Mouse (Mus musculus) ES-E14 (cell line): Measurements from ENCODE around the gene Klhl23. TPM values are rescaled to one million over a fixed set of nuclear protein-coding genes. Genes with fewer than 3 reads are reported as not detected.

ENCODE experiments used
- DNase-seq: peaks from one replicate; pipeline ENCODE4 v3.0.0-alpha.2; 2013; ENCODE audit warnings: low read depth, low spot score
- H3K27ac ChIP-seq: 2 replicates; pipeline ENCODE4 v1.5.1; 2012; ENCODE audit warnings: low read depth, mild to moderate bottlenecking, low read length, moderate library complexity, mixed read lengths; ENCODE audit not compliant: poor library complexity, insufficient read depth, severe bottlenecking
- H3K36me3 ChIP-seq: 2 replicates; pipeline ENCODE4 v1.6.1; 2012; ENCODE audit warnings: mild to moderate bottlenecking, low read length, moderate library complexity, mixed read lengths; ENCODE audit not compliant: control insufficient read depth, poor library complexity, insufficient read depth, severe bottlenecking
- H3K4me1 ChIP-seq, 2 experiments: fragments of 150-350 bp in 1 of 2; sonication (generic) in 1 of 2; 2 replicates each; pipeline ENCODE4 v1.6.1; 2012; ENCODE audit warnings: low read length in 2 of 2, mild to moderate bottlenecking in 1 of 2, mixed read lengths in 1 of 2; ENCODE audit not compliant: control insufficient read depth in 2 of 2, insufficient read depth in 2 of 2, poor library complexity in 1 of 2
- H3K4me3 ChIP-seq, 2 experiments: fragments of 150-350 bp in 1 of 2; sonication (generic) in 1 of 2; 2 replicates each; pipeline ENCODE4 v1.5.1; 2012; ENCODE audit warnings: low read length in 2 of 2, low read depth in 1 of 2, mild to moderate bottlenecking in 1 of 2, mixed read lengths in 1 of 2; ENCODE audit not compliant: insufficient read depth in 1 of 2, poor library complexity in 1 of 2, severe bottlenecking in 1 of 2
- H3K9ac ChIP-seq: 2 replicates; pipeline ENCODE4 v1.6.1; 2012; ENCODE audit warnings: low read depth, mild to moderate bottlenecking, low read length, mixed read lengths; ENCODE audit not compliant: poor library complexity, insufficient read depth, severe bottlenecking
- H3K9me3 ChIP-seq: fragments of 150-350 bp; sonication (generic); 2 replicates; pipeline ENCODE4 v1.6.1; 2012; ENCODE audit warnings: low read depth, mild to moderate bottlenecking, low read length; ENCODE audit not compliant: control insufficient read depth, insufficient read depth
- CHD2 ChIP-seq: IDR thresholded peaks from 2 replicates; pipeline ENCODE4 v1.6.1; 2014; ENCODE audit warnings: mild to moderate bottlenecking, low read depth, low read length, inconsistent platforms
- HCFC1 ChIP-seq: IDR thresholded peaks from 2 replicates; pipeline ENCODE4 v1.6.1; 2012; ENCODE audit warnings: low read length, inconsistent platforms, borderline replicate concordance; ENCODE audit not compliant: insufficient read depth
- MAFK ChIP-seq: IDR thresholded peaks from 2 replicates; pipeline ENCODE4 v1.6.1; 2014; ENCODE audit warnings: mild to moderate bottlenecking, low read depth, low read length, inconsistent platforms; ENCODE audit not compliant: insufficient read depth
- ZC3H11A ChIP-seq: IDR thresholded peaks from 2 replicates; pipeline ENCODE4 v1.6.1; 2012; ENCODE audit warnings: low read depth, mild to moderate bottlenecking, inconsistent platforms, low read length, borderline replicate concordance
- ZNF384 ChIP-seq: IDR thresholded peaks from 2 replicates; pipeline ENCODE4 v1.6.1; 2012; ENCODE audit warnings: low read depth, low read length, inconsistent platforms
- in situ Hi-C, 2 experiments: fragments of 600-800 bp; cut with MboI; formaldehyde crosslinking; loops; one replicate each; pipeline ENCODE4 v1.15.1; 2025; ENCODE audit warnings: low sequenced_read_pairs in 2 of 2, inconsistent platforms in 1 of 2; ENCODE audit not compliant: unreplicated experiment in 2 of 2
- total RNA-seq: library from RNA; depleted of rRNA; stranded (reverse); fragments of 300-350 nt; gene quantifications from 2 replicates; pipeline ENCODE4 v1.2.3, GENCODE M21; 2012; rRNA removed

Klhl23 gene
- 2.7 and 5.0 TPM in 2 replicates for total RNA-seq

DNA sequence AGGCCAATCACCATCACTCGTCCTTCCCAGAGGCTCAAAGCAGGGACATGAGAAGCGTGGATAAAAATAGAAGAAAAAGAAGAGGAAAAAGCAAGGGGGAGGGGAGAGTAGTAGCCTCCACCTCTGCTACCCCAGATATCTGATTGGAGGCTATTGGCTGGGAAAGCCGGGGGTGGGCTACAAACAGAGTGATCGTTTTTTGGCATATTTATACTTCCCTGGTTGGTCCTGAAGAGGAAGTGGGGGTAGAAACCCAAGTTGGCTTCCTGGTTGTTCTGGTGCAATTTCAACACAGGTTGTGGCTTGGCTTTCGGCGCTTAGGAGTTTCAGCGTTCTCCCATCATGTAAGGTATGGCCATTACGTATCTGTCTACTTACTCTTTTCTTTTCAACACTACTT, at the start of gene Klhl23:
Gene Klhl23 (plus strand): TSS at position 234 of the 400 bp plus-strand sequence.
- no peak for TF ChIP-seq MAFK
- TF ChIP-seq ZNF384 = no peak
- no peak for TF ChIP-seq CHD2
- TF ChIP-seq HCFC1 = no peak
- TF ChIP-seq ZC3H11A = no peak
- peak within 1 kb of the TSS; percentile 69 to 93 for H3K4me3 ChIP-seq
- in situ Hi-C loops = no loop called here
- no peak for DNase-seq
- H3K4me1 ChIP-seq = peaks cover 0 to 3% of the 10 kb centered on the region in 2 experiments; a peak in 1 of 4 replicates
- no peaks in the 10 kb centered on the region for H3K36me3 ChIP-seq
- no peaks in the 10 kb centered on the region for H3K9me3 ChIP-seq
- peak within 1 kb of the TSS; percentile 87 for H3K9ac ChIP-seq
- no peak within 1 kb of the TSS for H3K27ac ChIP-seq

DNA sequence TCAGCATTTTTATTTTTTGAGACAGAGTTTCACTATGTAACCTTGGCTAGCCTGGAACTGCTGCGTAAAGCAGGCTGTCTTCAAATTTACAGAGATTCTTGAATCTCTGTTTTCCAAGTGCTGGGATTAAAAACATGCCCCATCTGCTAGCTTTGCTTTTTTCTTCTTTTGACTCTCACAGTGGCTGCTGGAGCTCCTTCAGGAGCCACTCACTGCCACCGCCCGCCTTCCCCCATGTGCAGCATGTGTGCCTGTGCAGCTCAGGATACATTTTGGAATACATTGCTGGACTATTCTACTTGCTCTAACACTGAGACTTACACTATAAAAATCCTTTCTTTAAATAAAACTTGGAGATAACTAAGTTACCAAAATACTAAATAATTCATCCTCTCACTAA, 48.4 kb upstream of the Klhl23 start:
- Histone ChIP-seq H3K4me3 (no peak overlapping the region), H3K36me3 (no peaks in the 10 kb centered on the region), H3K4me1 (no peaks in the 10 kb centered on the region), H3K27ac (no peak overlapping the region), H3K9ac (no peak overlapping the region), H3K9me3 (no peaks in the 10 kb centered on the region)
- no peak for DNase-seq
- TF ChIP-seq MAFK (no peak), ZNF384 (no peak), HCFC1 (no peak), ZC3H11A (no peak), CHD2 (no peak)
- in situ Hi-C loops = no loop called here

DNA sequence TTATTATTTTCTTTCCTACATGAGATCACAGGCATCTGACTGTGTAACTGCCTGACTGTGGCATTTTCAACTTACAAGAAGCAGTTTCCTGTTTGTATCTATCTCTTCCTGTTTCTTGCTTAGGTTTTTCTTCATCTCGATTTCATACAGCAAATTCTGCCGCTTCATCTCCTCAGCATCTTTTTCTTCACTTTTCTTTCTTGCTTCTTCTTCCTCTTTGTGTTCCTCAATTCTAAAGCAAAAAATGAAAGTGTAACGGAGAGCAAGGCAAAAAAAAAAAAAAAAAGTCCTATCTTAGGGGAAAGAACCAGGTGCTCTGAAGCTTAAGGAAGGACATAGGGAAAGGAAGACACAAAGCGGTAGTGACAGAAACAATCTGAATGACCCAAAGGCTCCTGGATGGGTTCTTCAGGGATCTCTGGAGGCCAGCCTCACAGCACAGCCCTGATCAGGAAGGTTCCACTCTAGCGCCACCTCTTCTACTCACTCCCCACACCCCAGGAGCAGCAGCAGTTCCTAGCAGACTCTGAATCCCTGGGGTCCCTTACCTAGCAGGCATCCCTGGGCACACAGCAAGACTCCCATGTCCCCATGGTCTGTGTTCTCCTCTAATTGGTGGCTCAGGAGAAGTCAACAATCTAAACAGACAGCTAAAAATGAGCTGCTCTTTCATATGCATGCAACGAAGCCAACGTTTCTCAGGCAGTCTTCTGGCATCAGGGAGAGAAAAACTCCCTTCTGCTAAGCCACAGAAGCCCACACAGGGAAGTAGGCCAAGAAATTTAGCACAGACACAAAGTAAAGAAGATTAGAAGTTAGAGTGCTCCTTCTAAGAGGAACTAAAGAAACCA, 43.5 kb upstream of the Klhl23 start:
- in situ Hi-C loops = no loop called here
- no peaks in the 10 kb centered on the region for H3K36me3 ChIP-seq

DNA sequence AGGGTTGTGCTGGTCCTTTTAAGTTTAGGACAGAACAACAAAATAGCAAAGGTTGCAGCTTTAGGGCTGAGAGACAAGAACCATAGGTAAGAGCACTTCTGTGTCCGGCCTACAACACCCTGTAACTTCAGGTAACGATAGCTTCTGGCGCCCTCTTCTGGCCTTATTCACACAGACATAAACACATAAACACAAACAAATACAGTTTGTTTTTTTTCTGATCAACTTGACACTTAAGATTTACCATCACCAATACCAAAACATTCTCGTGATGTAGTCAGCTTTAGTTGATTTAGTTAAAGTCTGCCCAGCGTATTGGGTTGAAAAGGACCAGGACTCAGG, 42.9 kb upstream of the Klhl23 start:
- H3K9me3 ChIP-seq = no peaks in the 10 kb centered on the region
- peak; percentile 62 for DNase-seq
- in situ Hi-C loops = no loop called here

More for the DNA sequence above, 43.5 kb upstream of the Klhl23 start:
- TF ChIP-seq ZNF384 (no peak), ZC3H11A (no peak), HCFC1 (no peak), CHD2 (no peak), MAFK (no peak)
- no peak overlapping the region for H3K9ac ChIP-seq
- no peaks in the 10 kb centered on the region for H3K9me3 ChIP-seq
- no peak overlapping the region for H3K4me3 ChIP-seq
- H3K4me1 ChIP-seq = no peaks in the 10 kb centered on the region
- H3K27ac ChIP-seq = no peak overlapping the region
- DNase-seq = peak; percentile 15

More for the DNA sequence above, 42.9 kb upstream of the Klhl23 start:
- H3K27ac ChIP-seq = no peak overlapping the region
- H3K36me3 ChIP-seq = no peaks in the 10 kb centered on the region
- H3K9ac ChIP-seq = no peak overlapping the region
- no peak for TF ChIP-seq MAFK
- TF ChIP-seq HCFC1 = no peak
- TF ChIP-seq ZNF384 = no peak
- no peak for TF ChIP-seq ZC3H11A
- TF ChIP-seq CHD2 = no peak
- H3K4me1 ChIP-seq = no peaks in the 10 kb centered on the region
- H3K4me3 ChIP-seq = no peak overlapping the region
